Comparison of ENCODE assay signal across 8 mouse cellular contexts in the genomic region with DNA sequence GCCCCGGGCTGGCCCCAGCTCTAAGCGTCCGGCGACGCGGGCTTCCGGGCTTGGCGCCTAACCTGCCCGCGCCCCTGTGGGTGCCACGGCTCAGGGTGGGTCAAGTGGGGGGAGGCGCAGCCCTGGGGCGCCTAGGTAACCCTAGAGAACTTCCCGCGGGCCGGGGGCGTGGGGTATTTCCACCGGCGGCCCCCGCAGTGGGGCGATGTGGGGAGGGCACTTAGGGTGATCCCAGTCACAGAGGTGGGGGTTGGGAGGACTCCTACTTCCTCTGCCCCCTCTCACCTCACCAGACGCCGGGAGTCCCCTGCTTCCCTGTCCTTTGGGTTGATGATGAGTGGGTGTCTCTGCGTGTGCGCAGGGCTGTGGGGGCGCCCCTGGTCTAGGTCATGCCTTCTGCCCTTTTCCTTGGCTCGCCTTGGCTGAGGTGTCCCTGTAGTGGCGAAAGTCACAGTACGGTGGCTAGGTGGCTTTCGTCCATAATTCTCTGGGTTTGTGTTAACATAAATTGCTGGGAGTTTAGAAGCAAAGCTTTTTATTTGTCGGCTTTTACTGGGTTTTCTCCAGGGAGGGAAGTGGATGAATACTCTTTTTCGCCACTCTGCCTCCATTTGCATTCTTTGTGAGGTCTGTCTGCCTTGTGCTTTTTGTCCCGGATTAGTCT. TPM values are rescaled to one million over a fixed set of nuclear protein-coding genes. Genes with fewer than 3 reads are reported as not detected.
DNase-seq lines count a peak whose midpoint lies in the region; ATAC-seq and TF ChIP-seq lines count a peak whose summit lies in the region.

No protein-coding gene starts in this region.

- no peak for TF ChIP-seq CTCF in intestine, postnatal 0 days (IDR thresholded peaks at IDR 0.05; ENCODE audit: low read depth)

- H3K4me1 ChIP-seq in intestine, postnatal 0 days (replicated peaks; ENCODE audit: control insufficient read depth, insufficient read depth, low read length) = peaks cover 21% of the 10 kb centered on the region
- H3K4me1 ChIP-seq in limb, embryonic 12.5 days (replicated peaks) = peaks cover 38% of the 10 kb centered on the region
- peaks cover 36% of the 10 kb centered on the region for H3K4me1 ChIP-seq in midbrain, embryonic 12.5 days

- no peaks in the 10 kb centered on the region for H3K9me3 ChIP-seq in intestine, postnatal 0 days (ENCODE audit: control insufficient read depth)
- no peaks in the 10 kb centered on the region for H3K9me3 ChIP-seq in limb, embryonic 12.5 days
- no peaks in the 10 kb centered on the region for H3K9me3 ChIP-seq in midbrain, embryonic 12.5 days

- H3K27ac ChIP-seq in intestine, postnatal 0 days (ENCODE audit: low read depth, low read length) = peak overlapping the region; percentile 100
- H3K27ac ChIP-seq in limb, embryonic 12.5 days = peak overlapping the region; percentile 99
- H3K27ac ChIP-seq in midbrain, embryonic 12.5 days (replicated peaks) = peak overlapping the region; percentile 100

- H3K4me3 ChIP-seq in intestine, postnatal 0 days (ENCODE audit: low read depth, low read length) = peak overlapping the region; percentile 98
- H3K4me3 ChIP-seq in limb, embryonic 12.5 days (replicated peaks) = peak overlapping the region; percentile 95
- peak overlapping the region; percentile 98 for H3K4me3 ChIP-seq in midbrain, embryonic 12.5 days

- no peak for DNase-seq in cerebellum, adult 11 months
- DNase-seq in embryo, embryonic 10 days (ENCODE audit: low spot score) = peak; percentile 61
- peak; percentile 97 for DNase-seq in heart, adult 11 months
- DNase-seq in spleen, postnatal 10 days (ENCODE audit: low spot score in 2 of 2) = peak; percentile 47 to 54

- peak; percentile 22 for ATAC-seq in cerebellum, adult (ENCODE audit: insufficient number of reproducible peaks, low FRiP score, low TSS enrichment)
- 0 out of 2 replicates have a peak, but pooled peaks have one; percentile 5 for ATAC-seq in intestine, postnatal 0 days
- ATAC-seq in limb, embryonic 12.5 days (ENCODE audit: insufficient number of reproducible peaks, insufficient read depth, low FRiP score, low TSS enrichment, low read depth) = peak; percentile 0; the same call in 1 of the 2 replicates
- peak; percentile 21; the same call in 1 of the 2 replicates for ATAC-seq in midbrain, embryonic 12.5 days (ENCODE audit: low FRiP score, low read depth)

- peak overlapping the region; percentile 96 for H3K9ac ChIP-seq in intestine, postnatal 0 days (ENCODE audit: low read depth, low read length)
- peak overlapping the region; percentile 94 for H3K9ac ChIP-seq in limb, embryonic 12.5 days (replicated peaks)
- peak overlapping the region; percentile 96 for H3K9ac ChIP-seq in midbrain, embryonic 12.5 days (replicated peaks)

- H3K36me3 ChIP-seq in intestine, postnatal 0 days (ENCODE audit: control insufficient read depth, insufficient read depth) = peaks cover 7% of the 10 kb centered on the region; the same call in 1 of the 2 replicates
- peaks cover 15% of the 10 kb centered on the region for H3K36me3 ChIP-seq in limb, embryonic 12.5 days
- 0 out of 2 replicates have a peak, but pooled peaks cover 10% of the 10 kb centered on the region for H3K36me3 ChIP-seq in midbrain, embryonic 12.5 days

- peak overlapping the region; percentile 85 for H3K4me2 ChIP-seq in intestine, postnatal 0 days (replicated peaks; ENCODE audit: low read depth)
- peak overlapping the region; percentile 74 for H3K4me2 ChIP-seq in limb, embryonic 12.5 days
- peak overlapping the region; percentile 75 for H3K4me2 ChIP-seq in midbrain, embryonic 12.5 days (replicated peaks)

- whole genome bisulfite sequencing in intestine, postnatal 0 days = under 1% methylated on average over 32 of the region's 33 CpGs
- WGBS in limb, embryonic 12.5 days = under 1% methylated on average over 33 of the region's 33 CpGs
- under 1% methylated on average over 29 of the region's 33 CpGs for WGBS in midbrain, embryonic 12.5 days

- no peaks in the 10 kb centered on the region for H3K27me3 ChIP-seq in intestine, postnatal 0 days (replicated peaks; ENCODE audit: control insufficient read depth, insufficient read depth, low read length)
- H3K27me3 ChIP-seq in limb, embryonic 12.5 days = no peaks in the 10 kb centered on the region
- H3K27me3 ChIP-seq in midbrain, embryonic 12.5 days = no peaks in the 10 kb centered on the region

RNA-seq across cellular contexts. Expression of gene Skil, which starts 0.8 kb away (rescaled TPM):
- 19.1 and 22.1 TPM in 2 replicates for polyA plus RNA-seq in intestine, postnatal 0 days (2015; fragmentation: Nextera tagmentation; extraction: Ambion mirVana)
- polyA plus RNA-seq in limb, embryonic 12.5 days (2016; fragmentation: Nextera tagmentation; extraction: Ambion mirVana) = 34.5 and 36.2 TPM in 2 replicates
- 49.6 and 53.3 TPM in 2 replicates for polyA plus RNA-seq in midbrain, embryonic 12.5 days (2016; fragmentation: Nextera tagmentation; extraction: Ambion mirVana)

RNA-seq across cellular contexts. Expression of gene Cldn11, which starts 54.1 kb away (rescaled TPM):
- 0.92 and 1.1 TPM in 2 replicates for polyA plus RNA-seq in intestine, postnatal 0 days (2015; fragmentation: Nextera tagmentation; extraction: Ambion mirVana)
- 4.9 and 5.2 TPM in 2 replicates for polyA plus RNA-seq in limb, embryonic 12.5 days (2016; fragmentation: Nextera tagmentation; extraction: Ambion mirVana)
- 26.3 and 27.5 TPM in 2 replicates for polyA plus RNA-seq in midbrain, embryonic 12.5 days (2016; fragmentation: Nextera tagmentation; extraction: Ambion mirVana)
